Mouse (Mus musculus): ENCODE measurements around the gene Dnajb14. TPM values are rescaled to one million over a fixed set of nuclear protein-coding genes. Genes with fewer than 3 reads are reported as not detected.

The Dnajb14 gene
- polyA plus RNA-seq, 1 experiment, result 1.9 TPM

- TF ChIP-seq CTCF (IDR thresholded peaks at IDR 0.05; ENCODE audit: extremely low read depth, insufficient read depth, insufficient read length, insufficient replicate concordance) (no peak), POLR2A (IDR thresholded peaks at IDR 0.05; ENCODE audit: low read depth, low read length) (no peak)
- no peak overlapping the region for H3K4me3 ChIP-seq (ENCODE audit: extremely low read depth, insufficient read depth, insufficient read length)
- WGBS, result 81% methylated on average over 3 of the region's 3 CpGs
Observed at GRCm38 (mm10) chr3:137891089-137891488, 23.6 kb downstream of the Dnajb14 start.

GRCm38 (mm10) chr3:137892118-137892517, 24.6 kb downstream of the Dnajb14 start:
- no peak for TF ChIP-seq CTCF (IDR thresholded peaks at IDR 0.05; ENCODE audit: extremely low read depth, insufficient read depth, insufficient read length, insufficient replicate concordance)
- TF ChIP-seq POLR2A (IDR thresholded peaks at IDR 0.05; ENCODE audit: low read depth, low read length), result no peak
- WGBS, result 95% methylated on average over 4 of the region's 4 CpGs
- H3K36me3 ChIP-seq (ENCODE audit: control insufficient read depth, insufficient read depth, low read length), result peaks cover 4% of the 10 kb centered on the region
- DNase-seq (ENCODE audit: low read depth in 1 of 2, low spot score in 2 of 2), result no peak
- no peaks in the 10 kb centered on the region for H3K4me1 ChIP-seq (ENCODE audit: control insufficient read depth, insufficient read depth, insufficient read length)
- no peak overlapping the region for H3K27ac ChIP-seq (ENCODE audit: insufficient read depth, low read length)
- H3K27me3 ChIP-seq (ENCODE audit: control insufficient read depth, insufficient read depth, low read length), result no peaks in the 10 kb centered on the region
- no peak overlapping the region for H3K4me3 ChIP-seq (ENCODE audit: extremely low read depth, insufficient read depth, insufficient read length)

More at GRCm38 (mm10) chr3:137891089-137891488, 23.6 kb downstream of the Dnajb14 start:
- H3K4me1 ChIP-seq (ENCODE audit: control insufficient read depth, insufficient read depth, insufficient read length), result no peaks in the 10 kb centered on the region
- H3K36me3 ChIP-seq (ENCODE audit: control insufficient read depth, insufficient read depth, low read length), result peaks cover 4% of the 10 kb centered on the region
- H3K27me3 ChIP-seq (ENCODE audit: control insufficient read depth, insufficient read depth, low read length), result no peaks in the 10 kb centered on the region
- no peak overlapping the region for H3K27ac ChIP-seq (ENCODE audit: insufficient read depth, low read length)
- DNase-seq (ENCODE audit: low read depth in 1 of 2, low spot score in 2 of 2), result no peak

GRCm38 (mm10) chr3:137893789-137894188, 26.3 kb downstream of the Dnajb14 start:
- H3K4me1 ChIP-seq (ENCODE audit: control insufficient read depth, insufficient read depth, insufficient read length), result no peaks in the 10 kb centered on the region
- H3K27me3 ChIP-seq (ENCODE audit: control insufficient read depth, insufficient read depth, low read length), result no peaks in the 10 kb centered on the region
- 86% methylated on average over 4 of the region's 4 CpGs for WGBS
- H3K27ac ChIP-seq (ENCODE audit: insufficient read depth, low read length), result no peak overlapping the region
- TF ChIP-seq POLR2A (IDR thresholded peaks at IDR 0.05; ENCODE audit: low read depth, low read length), result no peak
- TF ChIP-seq CTCF (IDR thresholded peaks at IDR 0.05; ENCODE audit: extremely low read depth, insufficient read depth, insufficient read length, insufficient replicate concordance), result no peak
- DNase-seq (ENCODE audit: low read depth in 1 of 2, low spot score in 2 of 2), result no peak
- H3K36me3 ChIP-seq (ENCODE audit: control insufficient read depth, insufficient read depth, low read length), result peaks cover 4% of the 10 kb centered on the region
- no peak overlapping the region for H3K4me3 ChIP-seq (ENCODE audit: extremely low read depth, insufficient read depth, insufficient read length)

GRCm38 (mm10) chr3:137895196-137895595, 27.7 kb downstream of the Dnajb14 start:
- Histone ChIP-seq H3K4me1 (ENCODE audit: control insufficient read depth, insufficient read depth, insufficient read length) (no peaks in the 10 kb centered on the region), H3K27me3 (ENCODE audit: control insufficient read depth, insufficient read depth, low read length) (no peaks in the 10 kb centered on the region), H3K36me3 (ENCODE audit: control insufficient read depth, insufficient read depth, low read length) (no peaks in the 10 kb centered on the region; the same call in none of the 2 replicates), H3K4me3 (ENCODE audit: extremely low read depth, insufficient read depth, insufficient read length) (no peak overlapping the region), H3K27ac (ENCODE audit: insufficient read depth, low read length) (no peak overlapping the region)
- no peak for DNase-seq (ENCODE audit: low read depth in 1 of 2, low spot score in 2 of 2)
- TF ChIP-seq CTCF (IDR thresholded peaks at IDR 0.05; ENCODE audit: extremely low read depth, insufficient read depth, insufficient read length, insufficient replicate concordance) (peak; percentile 29; the same call in 1 of the 2 replicates), POLR2A (IDR thresholded peaks at IDR 0.05; ENCODE audit: low read depth, low read length) (no peak)
- WGBS, result 91% methylated on average over 3 of the region's 3 CpGs

- no peaks in the 10 kb centered on the region; the same call in none of the 2 replicates for H3K36me3 ChIP-seq (ENCODE audit: control insufficient read depth, insufficient read depth, low read length)
- WGBS, result 77% methylated on average over 4 of the region's 4 CpGs
- no peak for DNase-seq (ENCODE audit: low read depth in 1 of 2, low spot score in 2 of 2)
- H3K4me3 ChIP-seq (ENCODE audit: extremely low read depth, insufficient read depth, insufficient read length), result no peak overlapping the region
- TF ChIP-seq CTCF (IDR thresholded peaks at IDR 0.05; ENCODE audit: extremely low read depth, insufficient read depth, insufficient read length, insufficient replicate concordance), result no peak
- no peak for TF ChIP-seq POLR2A (IDR thresholded peaks at IDR 0.05; ENCODE audit: low read depth, low read length)
- no peak overlapping the region for H3K27ac ChIP-seq (ENCODE audit: insufficient read depth, low read length)
- no peaks in the 10 kb centered on the region for H3K27me3 ChIP-seq (ENCODE audit: control insufficient read depth, insufficient read depth, low read length)
- H3K4me1 ChIP-seq (ENCODE audit: control insufficient read depth, insufficient read depth, insufficient read length), result no peaks in the 10 kb centered on the region
Observed at GRCm38 (mm10) chr3:137896386-137896785, 28.9 kb downstream of the Dnajb14 start.

- H3K4me1 ChIP-seq (ENCODE audit: control insufficient read depth, insufficient read depth, insufficient read length), result no peaks in the 10 kb centered on the region
- WGBS, result 81% methylated on average over 3 of the region's 3 CpGs
- H3K36me3 ChIP-seq (ENCODE audit: control insufficient read depth, insufficient read depth, low read length), result no peaks in the 10 kb centered on the region; the same call in none of the 2 replicates
- no peak for DNase-seq (ENCODE audit: low read depth in 1 of 2, low spot score in 2 of 2)
- no peaks in the 10 kb centered on the region for H3K27me3 ChIP-seq (ENCODE audit: control insufficient read depth, insufficient read depth, low read length)
- no peak overlapping the region for H3K27ac ChIP-seq (ENCODE audit: insufficient read depth, low read length)
- TF ChIP-seq CTCF (IDR thresholded peaks at IDR 0.05; ENCODE audit: extremely low read depth, insufficient read depth, insufficient read length, insufficient replicate concordance) (no peak), POLR2A (IDR thresholded peaks at IDR 0.05; ENCODE audit: low read depth, low read length) (no peak)
- no peak overlapping the region for H3K4me3 ChIP-seq (ENCODE audit: extremely low read depth, insufficient read depth, insufficient read length)
Observed at GRCm38 (mm10) chr3:137896867-137897266, 29.4 kb downstream of the Dnajb14 start.

GRCm38 (mm10) chr3:137897685-137898084, 30.2 kb downstream of the Dnajb14 start:
- peaks cover 2% of the 10 kb centered on the region for H3K36me3 ChIP-seq (ENCODE audit: control insufficient read depth, insufficient read depth, low read length)
- DNase-seq (ENCODE audit: low read depth in 1 of 2, low spot score in 2 of 2), result no peak
- 66% methylated on average over 5 of the region's 5 CpGs for WGBS
- H3K27ac ChIP-seq (ENCODE audit: insufficient read depth, low read length), result no peak overlapping the region
- no peak overlapping the region for H3K4me3 ChIP-seq (ENCODE audit: extremely low read depth, insufficient read depth, insufficient read length)
- H3K4me1 ChIP-seq (ENCODE audit: control insufficient read depth, insufficient read depth, insufficient read length), result no peaks in the 10 kb centered on the region
- TF ChIP-seq CTCF (IDR thresholded peaks at IDR 0.05; ENCODE audit: extremely low read depth, insufficient read depth, insufficient read length, insufficient replicate concordance) (no peak), POLR2A (IDR thresholded peaks at IDR 0.05; ENCODE audit: low read depth, low read length) (no peak)
- no peaks in the 10 kb centered on the region for H3K27me3 ChIP-seq (ENCODE audit: control insufficient read depth, insufficient read depth, low read length)
